Mouse (Mus musculus): ENCODE data around the gene Csnk1d.

Gene Csnk1d

DNA sequence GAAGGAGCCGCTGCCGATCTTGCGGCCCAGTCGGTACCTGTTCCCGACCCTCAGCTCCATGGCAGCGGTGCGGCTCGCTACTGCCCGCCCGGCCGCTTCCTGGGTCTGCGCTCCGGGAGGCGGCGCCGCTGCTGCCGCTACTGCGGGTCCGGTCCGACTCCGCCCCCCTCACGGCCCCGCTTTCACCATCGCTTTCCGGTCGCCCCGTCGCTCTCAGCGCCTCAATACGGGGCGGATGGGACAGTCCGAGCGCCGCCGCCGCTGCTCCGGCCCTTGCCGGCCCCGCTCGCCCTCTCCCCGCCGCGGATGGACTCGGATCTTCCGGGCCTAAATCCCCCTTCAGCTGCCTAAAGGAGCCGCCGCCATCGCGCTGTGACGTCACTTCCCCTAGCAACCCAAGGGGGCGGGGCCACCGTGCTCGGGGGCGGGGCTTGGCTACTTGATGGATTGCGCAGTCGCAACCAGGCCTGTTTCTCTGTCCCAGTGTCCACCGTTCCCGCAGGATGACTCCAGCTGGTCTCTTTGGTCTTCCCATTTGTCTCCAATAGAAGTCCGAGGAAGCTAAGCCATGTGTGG lies at the start of gene Csnk1d:
TSS of gene Csnk1d (minus strand) at position 380 of the 576 bp plus-strand sequence.
- DNase-seq (ENCODE audit: low spot score in 2 of 2): peak; percentile 99

DNA sequence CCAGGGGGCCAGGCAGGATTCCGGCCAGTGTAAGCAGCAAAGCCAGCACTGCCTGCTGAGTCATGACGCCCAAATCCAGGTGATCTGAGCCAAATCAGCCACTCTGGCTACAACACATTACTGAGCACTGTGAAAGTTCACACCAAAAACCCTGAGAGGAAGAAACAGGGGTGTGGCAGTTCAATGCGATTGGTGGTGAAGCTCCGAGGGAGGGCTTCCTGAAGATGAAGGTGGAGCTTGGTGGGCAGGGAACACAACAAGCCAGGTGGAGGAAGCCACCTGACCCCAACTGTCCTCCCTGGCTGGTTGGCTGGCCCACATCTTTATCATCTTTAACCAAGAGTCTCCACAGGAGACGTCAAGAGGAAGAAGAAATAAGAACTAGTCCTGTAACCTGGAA lies 48.2 kb upstream of the Csnk1d start, which contains the start of gene Cd7:
TSS of gene Cd7 (minus strand) at position 117 of the 400 bp plus-strand sequence.
- DNase-seq (ENCODE audit: low spot score in 2 of 2): peak; percentile 48 to 64

DNA sequence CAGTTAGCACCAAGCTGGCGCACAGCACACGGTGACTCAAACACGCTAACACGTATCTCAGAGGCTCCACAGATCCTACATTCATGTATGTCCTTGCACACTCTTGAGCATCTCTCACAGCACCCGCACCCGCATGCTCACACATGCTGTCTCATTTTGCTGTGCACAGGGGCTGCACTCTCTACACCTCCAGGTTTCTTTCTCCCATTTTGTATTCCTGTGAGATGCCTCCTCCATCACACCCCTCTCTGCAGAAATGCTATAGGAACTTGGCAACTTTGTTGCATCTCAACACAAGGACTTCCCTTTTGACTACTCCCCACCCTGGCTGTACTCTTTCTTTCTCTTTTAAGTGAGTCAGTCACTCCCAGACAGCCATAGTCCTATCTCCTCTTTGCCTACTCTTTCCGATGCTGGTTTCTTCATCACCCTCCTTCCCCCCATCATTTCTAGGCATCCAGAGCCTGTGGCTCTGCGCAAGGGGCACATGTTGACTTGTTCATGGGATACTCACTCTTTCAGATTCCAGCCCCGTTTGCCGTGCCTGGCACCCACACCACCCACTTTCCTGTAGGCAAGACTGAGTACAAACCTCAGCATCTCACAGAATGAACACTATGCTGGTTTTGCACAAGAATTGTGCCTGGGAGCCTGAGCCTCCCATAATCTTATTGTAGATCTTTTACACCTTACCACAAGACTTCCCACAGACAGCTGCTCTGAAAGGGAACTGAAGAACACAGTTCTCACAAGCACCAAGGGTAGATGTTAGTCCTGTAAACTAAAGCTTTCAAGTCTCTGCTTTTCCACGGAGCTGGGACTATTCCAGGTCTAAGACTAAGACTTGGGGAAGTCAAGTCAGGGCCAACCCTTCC lies 47.5 kb upstream of the Csnk1d start:
- DNase-seq (ENCODE audit: low spot score in 2 of 2): no peak

DNA sequence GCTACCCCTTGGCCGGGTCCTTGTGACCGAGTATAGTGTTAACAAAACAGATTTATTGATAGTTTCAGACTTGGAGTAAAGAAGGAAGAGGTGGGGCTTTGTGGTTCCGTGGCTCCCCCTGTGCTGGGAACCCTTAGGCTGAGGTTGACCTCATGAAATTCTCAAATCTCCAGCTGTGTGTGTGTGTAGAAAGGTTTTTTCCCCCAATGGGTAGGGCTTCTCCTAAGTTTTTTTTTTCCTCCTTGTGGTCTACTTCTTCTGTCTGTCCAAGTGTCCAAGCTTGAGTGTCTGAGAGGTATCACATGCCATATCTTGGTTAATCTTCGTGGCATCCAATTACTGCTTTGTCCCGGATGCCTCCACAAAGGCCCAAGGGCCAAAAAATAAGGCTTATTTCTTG lies 42.0 kb upstream of the Csnk1d start:
- DNase-seq (ENCODE audit: low spot score in 2 of 2): no peak

DNA sequence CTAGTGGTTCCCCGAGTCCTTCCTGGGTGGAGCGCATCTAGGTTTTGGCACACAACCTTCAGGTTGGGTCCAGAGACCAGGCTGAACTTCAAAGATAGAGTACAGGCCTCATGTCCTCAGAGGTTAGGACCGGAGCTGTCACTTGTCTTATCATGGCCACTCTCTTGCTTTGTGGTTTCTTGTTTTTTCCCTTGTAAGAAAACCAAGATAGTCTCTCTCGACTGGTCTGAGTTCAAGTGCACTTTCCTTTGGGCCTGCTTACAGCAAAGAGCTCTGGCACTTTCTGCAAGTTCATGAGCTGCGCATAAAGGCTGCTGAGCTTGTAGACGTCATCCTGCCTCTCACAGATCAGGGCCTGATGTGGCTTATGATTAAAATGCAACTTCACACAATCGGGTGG lies 36.1 kb upstream of the Csnk1d start:
- peak in 1 of 2 experiments; percentile 36 for DNase-seq (ENCODE audit: low spot score in 2 of 2)

DNA sequence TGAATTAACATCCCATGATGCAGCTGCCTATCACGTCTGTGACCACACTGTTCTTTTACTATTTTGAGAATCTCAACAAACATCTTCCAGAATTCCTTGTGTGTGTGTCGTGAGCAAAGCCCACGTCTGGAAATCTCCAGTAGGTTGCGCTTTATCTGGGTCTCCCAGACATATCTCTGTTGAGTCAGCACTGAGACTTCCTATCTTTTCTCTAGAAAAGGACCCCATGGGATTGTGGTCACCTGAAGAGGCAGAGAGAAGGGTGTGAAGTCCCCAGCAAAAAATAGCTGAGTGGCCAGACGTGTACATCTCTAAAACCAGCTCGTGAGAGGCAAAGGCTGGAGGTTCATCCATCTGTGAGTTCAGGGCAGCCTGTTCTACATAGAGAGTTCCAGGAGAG lies 33.0 kb upstream of the Csnk1d start:
- DNase-seq (ENCODE audit: low spot score in 2 of 2): no peak

DNA sequence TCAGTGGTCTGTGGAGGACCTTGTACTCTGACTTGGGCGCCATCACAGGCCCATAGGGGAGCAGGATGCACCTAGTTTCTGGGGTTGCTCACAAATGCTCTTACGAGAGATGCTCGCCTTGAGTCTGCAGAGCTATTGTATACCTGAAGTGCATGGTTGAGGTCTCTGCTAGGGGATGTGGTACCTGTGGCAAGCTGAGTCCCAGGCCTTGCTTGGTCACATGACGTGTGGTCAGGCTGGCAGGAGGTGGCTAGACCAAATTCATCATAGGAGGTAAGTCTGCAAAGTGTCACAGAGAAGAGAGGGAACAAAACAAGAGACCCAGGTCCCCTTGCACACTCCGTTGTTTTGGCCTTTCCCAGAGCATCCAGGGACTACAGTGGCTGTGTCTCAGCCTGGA lies 28.4 kb upstream of the Csnk1d start:
- DNase-seq (ENCODE audit: low spot score in 2 of 2): peak; percentile 71 to 80

DNA sequence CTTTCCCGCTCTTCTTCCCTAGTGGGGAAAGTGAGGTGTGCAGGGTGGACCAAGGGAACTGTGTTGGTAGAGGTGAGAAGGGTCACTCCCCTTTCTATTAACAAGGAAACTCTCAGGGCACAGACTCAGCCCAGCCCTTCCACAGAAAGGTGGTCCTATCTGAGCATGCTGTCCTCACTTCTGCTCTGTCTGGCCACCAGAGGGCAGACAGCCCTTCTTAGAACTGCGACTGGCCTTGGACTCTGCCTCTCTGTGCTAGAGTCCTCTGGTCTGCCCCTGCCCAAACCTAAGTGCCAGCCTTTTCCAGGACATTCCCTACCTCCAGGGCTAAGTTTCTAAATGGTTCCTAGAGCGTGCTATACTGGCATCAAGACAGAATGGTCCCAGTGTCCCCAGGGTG lies 26.6 kb upstream of the Csnk1d start:
- DNase-seq (ENCODE audit: low spot score in 2 of 2): peak; percentile 57 to 62

DNA sequence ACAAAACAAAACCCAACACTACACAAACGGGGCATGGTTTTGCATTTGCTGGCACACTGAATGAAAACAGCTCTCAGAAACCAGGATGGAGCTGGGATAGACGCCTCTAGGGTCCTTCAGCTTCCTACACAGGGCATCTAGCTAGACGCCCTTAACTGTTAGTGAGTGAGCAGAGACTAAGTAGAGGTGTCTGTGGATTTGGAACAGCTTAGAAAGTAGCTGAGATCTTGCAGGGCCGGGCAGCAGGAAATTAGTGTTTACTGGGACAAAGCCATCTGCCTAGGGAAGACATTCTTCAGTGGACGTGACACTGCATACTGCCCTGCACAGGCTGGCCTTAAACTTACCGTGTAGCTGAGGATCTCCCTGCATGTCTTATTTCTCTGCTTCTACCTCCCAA lies 24.3 kb upstream of the Csnk1d start:
- DNase-seq (ENCODE audit: low spot score in 2 of 2): no peak

DNA sequence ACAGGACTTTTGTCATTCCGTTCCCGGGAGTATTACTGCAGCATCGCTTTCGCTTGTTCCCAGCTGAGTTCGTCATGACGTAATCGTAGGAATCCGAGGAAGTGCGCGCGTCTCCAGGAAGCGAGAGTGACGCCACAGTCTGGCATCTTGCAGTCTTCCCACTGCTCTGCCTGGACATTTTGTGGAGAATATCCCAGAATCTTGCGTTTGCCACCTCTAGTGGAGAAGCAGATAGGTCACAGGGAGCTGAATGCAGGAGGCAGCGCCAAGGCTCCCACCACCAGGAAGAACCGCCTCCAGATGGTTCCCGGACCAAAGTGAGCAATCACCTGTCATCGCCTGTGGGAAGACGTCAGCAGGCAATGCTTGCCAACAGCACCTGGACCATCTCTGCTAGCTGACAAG lies 23.8 kb upstream of the Csnk1d start:
- no peak for DNase-seq (ENCODE audit: low spot score in 2 of 2)

DNA sequence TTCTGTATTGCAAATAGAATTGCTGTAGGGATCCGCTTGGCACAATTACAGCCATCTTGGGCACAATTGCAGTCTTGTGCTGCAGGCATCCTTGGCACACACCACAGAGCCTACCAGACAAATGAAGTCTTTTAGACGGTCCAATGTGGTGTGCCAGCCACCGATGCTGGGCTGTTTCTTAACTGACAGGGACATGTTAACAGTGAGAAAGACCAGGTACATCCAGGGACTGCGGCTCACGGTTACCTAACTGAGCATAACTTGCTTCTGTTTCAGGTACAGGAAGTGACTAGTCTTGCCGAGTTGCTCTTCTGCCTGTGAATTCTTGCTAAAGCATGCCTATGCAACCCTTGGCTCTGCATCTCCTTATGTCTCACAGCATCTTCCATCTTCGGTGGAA lies 22.5 kb upstream of the Csnk1d start:
- DNase-seq (ENCODE audit: low spot score in 2 of 2): no peak

DNA sequence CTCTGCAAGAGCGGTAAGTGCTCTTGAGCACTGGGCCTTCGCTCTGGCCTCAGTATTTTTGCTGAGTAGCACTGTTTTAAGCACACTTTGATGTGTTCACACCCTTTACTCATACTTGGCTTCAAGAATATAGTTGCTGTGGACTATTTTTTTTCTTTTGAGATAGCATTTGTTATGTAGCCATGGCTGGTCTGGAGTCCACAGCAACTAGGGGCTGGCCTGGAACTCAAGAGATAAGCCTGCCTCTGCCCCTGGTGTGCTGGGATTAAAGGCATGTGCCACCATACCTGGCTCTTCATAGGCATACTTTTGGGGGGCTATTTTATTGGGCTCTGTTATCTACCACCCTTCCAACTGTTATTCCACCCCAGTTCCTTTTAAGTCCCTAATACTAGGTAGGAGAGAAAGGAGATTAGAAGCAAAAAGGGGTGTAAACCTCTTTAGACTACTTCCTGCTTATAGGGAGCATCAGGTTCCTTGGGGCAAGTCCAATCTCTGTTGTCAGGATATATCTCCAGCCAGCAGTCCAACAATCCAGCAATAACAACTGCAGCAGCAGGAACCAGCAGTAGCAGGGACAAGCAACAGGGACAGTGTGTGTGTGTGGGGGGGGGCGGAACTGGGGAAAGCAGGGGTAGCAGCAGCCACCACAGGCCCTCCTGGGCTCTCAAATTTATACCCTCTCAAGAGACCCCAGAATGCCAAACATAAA lies 19.1 kb upstream of the Csnk1d start:
- DNase-seq (ENCODE audit: low spot score in 2 of 2): no peak

DNA sequence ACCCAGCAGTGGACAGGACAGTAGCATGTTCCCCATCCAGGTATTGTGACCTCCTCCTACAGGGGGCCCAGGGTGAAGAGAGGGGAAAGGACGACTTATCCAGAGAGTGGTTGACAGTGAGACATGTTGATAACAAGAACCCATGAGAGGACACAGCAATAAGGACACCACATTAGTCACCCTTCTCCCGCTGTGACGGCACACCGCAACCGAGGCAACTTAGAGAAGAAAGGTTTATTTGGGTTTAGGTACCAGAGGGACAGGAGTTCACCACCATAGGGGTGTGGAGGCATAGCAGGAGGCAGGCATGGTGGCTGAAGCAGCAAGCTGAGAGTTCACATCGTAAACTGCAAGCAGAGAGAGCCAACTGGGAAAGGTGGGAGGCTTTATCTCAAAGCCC lies 15.1 kb upstream of the Csnk1d start:
- DNase-seq (ENCODE audit: low spot score in 2 of 2): no peak

DNA sequence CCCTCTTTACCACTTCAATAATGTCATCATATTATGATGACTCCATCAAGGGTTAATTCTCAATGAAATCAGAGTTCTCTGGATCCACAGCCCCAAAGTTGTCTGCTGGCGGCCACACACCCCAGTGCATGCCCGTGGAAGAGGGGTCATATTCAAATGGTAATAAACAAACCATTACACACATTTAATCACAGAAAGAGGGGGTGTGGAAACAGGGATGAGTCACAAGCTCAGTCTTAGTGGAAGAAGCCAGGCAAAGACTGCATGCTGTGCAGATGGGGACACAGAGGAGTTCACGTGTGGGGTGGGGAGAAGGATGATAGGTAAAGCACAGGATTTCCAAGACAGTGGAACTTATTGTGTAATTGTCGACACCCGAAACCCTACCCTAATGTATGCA lies 13.2 kb upstream of the Csnk1d start:
- no peak for DNase-seq (ENCODE audit: low spot score in 2 of 2)

DNA sequence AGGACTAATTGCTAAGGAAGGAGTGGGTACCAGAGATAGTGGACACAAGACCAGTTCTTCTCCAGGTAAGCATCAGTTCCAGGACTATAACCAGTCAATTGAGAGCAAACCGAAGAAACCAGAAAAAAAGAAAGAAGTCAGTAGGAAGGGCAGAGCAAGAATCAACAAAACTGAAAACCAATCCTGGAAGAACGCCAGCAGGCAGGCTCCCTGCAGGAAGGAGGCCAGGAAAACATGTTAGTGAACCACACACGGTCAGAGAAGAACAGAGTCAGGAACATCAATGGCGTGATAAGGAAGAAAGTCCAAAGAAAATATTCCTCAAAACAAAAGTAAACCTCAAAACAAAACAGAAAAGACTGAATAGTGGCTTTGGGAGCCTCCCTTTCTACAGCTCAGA lies 10.8 kb upstream of the Csnk1d start:
- DNase-seq (ENCODE audit: low spot score in 2 of 2): no peak

DNA sequence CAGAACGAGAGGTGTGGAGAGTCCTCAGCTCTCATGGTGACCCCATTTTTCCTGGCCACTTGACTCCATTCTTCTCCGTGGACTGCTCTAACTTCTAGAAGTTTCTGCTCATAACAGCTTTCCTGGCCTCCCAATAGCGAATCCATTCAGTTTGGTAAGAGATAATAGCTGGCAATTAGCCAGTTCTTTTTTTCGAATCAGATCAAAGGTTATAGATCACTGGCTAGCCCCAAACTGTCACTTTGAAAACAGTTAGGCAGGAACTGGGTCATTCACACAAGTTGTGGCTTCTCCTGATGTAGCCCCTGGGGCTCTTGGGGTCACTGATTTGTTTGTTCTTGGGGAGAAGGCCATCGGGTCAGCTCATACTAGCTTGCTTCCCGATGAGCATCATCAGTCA lies 3.6 kb upstream of the Csnk1d start:
- DNase-seq (ENCODE audit: low spot score in 2 of 2): no peak

DNA sequence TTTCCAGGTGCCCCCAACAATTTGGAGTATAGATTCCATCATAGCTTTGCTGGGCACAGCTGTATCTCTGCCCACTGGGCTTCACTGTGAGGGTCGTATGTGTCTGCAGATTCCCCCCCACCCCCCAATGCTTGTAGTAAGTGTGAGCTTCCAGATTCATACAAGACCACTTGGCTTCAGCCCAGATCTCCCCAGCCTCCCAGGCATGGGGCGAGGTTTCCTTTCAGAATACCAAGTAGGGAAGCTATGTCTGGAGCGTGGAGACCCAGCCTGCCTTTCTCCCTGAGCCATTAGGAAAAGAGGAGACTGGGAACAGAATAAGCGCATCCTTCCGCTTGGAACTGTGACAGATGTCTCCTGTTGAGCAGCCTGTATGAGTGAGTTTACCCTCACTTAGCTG lies 2.5 kb upstream of the Csnk1d start:
- no peak for DNase-seq (ENCODE audit: low spot score in 2 of 2)

DNA sequence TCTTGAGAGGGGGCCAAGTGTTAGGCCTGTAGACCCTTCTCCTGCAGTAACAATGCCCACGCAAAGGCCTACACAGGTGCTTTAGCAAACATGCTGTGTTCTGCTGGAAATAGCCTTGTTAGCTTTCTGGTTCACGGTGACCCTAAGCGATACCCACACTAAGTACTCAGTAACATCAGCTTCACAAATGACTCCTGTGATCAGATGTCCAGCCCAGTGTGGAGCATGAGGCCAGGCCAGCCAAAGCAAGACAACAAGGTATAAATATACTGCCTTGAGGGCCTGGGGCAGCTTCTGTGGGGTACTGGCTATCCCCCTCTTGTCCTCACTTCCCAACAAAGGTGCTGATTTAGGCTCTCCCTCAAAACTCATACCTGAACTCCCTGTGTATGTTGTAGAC lies 1.9 kb upstream of the Csnk1d start:
- no peak for DNase-seq (ENCODE audit: low spot score in 2 of 2)

DNA sequence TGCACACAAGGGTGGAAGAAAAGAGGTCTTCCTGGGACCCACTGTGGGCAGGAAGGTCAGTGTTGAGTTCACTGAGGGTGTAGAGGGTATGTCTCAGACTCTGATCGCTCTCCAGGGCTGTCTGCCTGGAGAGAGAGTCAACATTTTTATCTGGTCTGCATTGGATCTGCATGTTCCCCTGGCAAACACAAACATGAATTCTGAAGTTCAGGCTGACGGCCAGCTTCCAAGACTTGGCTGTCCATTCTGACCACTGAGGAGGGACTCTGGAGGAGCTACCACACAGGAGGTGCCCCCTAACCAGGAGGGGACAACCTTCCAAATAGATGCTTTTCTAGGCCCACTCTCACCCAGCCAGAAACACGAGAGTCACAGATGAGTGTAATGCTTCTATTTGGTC lies 661 bp upstream of the Csnk1d start:
- no peak for DNase-seq (ENCODE audit: low spot score in 2 of 2)

DNA sequence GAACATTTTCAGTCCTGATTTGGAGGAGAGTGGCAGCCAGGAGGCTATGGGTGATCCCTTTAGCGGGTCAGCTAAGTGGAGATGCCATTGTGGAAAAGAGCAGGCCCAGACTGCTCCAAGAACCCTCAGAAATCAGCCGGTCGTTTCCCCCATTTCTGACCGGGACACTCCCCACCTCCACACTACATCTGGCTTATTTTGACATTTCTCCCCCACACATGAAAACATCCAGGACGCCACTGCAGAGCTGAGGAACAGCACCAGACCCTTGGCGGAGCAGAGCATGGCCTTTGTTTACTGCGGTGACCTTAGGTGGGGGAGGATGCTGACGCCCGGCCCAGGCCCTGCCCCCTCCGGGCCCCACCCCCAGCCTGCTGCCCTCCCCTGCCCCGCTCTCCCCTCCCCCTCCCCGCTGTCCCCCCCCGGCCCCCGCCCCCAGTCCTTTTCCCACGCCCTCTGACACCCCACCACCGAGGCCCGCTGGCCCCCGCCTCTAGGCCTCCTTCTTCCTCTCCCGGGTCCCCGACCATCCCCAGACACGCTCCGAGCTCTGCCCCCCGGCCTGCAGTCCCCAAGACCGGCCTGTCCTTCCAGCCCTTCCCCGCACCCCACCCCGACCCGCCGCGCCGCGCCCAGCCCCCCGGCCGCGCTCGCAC lies 876 bp downstream of the Csnk1d start:
- DNase-seq (ENCODE audit: low spot score in 2 of 2): peak; percentile 48 to 50

DNA sequence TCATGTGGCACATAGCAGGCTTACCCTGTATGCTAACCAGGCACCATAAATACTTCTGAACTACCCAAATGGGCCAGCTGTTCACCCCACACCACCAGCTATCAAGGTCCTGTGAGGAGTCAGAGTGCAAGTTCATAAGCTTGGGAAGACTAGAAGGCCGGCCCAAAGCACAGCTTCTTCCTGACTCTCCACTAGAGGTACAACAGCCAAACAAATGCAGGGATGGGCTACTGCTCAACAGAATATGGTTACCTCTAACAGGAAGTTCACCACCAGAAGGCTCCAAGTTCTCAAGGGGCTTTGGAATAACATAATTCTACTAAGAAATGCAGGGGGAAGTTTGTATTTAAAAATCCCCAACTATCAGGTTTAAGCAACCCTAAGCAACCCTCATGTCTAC lies 1.6 kb downstream of the Csnk1d start:
- no peak for DNase-seq (ENCODE audit: low spot score in 2 of 2)

DNA sequence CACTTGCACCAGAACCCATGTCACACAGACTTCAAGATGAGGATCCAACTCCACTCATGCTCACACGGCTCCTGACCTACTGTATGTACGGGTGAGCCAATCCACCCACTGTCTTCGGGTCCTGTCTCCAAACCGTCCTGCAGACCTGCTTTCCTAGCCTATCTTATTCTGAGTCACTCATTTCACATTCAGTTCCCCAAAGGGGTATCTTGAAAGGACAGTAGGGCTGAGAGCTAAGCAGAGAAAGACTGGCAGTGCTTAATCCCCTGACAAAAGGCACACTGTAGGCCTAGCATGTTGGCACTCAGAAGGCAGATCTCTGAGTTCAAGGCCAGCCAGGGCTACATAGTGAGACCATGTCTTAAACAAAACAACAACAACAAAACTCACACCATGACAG lies 2.7 kb downstream of the Csnk1d start:
- no peak for DNase-seq (ENCODE audit: low spot score in 2 of 2)

All from natural killer cell, adult 2 months (primary cell).